Mouse (Mus musculus): ENCODE results near the gene 1700019D03Rik. TPM values are rescaled to one million over a fixed set of nuclear protein-coding genes. Genes with fewer than 3 reads are reported as not detected.

The 1700019D03Rik gene
- polyA plus RNA-seq, 1 experiment from 2014 or later = 1.1 TPM

DNA sequence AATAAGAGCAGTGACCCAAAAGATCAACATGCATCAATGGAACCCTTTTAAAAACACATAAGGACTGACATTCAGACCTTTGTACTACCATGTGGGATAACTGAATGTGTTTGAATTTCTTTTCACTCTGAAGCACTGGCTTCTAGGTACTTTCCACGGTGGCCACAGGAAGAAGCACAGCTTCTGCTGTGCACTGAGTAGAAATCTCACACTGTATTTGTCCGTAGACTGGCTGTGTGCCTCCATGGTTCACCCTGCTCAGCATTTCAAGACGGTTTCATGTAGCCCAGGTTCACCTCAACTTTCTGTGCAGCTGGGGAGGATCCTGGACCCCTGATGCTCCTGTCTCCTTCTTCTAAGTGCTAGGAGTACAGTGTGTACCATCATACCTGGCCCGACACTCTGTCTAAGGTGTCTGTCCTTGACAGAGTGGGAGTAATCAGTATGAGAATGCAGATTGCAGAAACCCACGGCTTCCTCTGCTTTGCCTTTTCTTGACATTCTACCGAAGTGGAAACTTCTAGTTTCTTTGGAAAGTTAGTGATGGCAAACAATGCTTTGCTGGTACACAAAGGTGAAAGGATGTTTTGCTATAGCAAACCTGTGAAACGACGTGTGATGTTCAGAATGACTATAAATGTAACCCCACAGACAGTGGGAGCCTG, 29.9 kb upstream of the 1700019D03Rik start:
- ATAC-seq (ENCODE audit: insufficient number of reproducible peaks, insufficient read depth, low FRiP score, low read depth) = no peak
- Histone ChIP-seq H3K36me3 (ENCODE audit: control insufficient read depth, insufficient read depth, low read length) (no peaks in the 10 kb centered on the region), H3K4me3 (ENCODE audit: control insufficient read depth in 1 of 2, insufficient read depth in 1 of 2, low read depth in 1 of 2, low read length in 2 of 2) (no peak overlapping the region), H3K4me2 (ENCODE audit: low read length) (no peak overlapping the region), H3K27me3 (ENCODE audit: control insufficient read depth, insufficient read depth, low read length) (no peaks in the 10 kb centered on the region), H3K9me3 (ENCODE audit: control insufficient read depth, low read length) (no peaks in the 10 kb centered on the region), H3K27ac (replicated peaks in 1 of 2; ENCODE audit: control insufficient read depth in 1 of 2, insufficient read depth in 1 of 2, low read depth in 2 of 2, low read length in 2 of 2) (no peak overlapping the region), H3K9ac (ENCODE audit: low read length) (no peak overlapping the region), H3K4me1 (ENCODE audit: control insufficient read depth in 2 of 2, insufficient read depth in 2 of 2, low read length in 2 of 2) (no peaks in the 10 kb centered on the region)
- 77% methylated on average over 8 of the region's 8 CpGs for WGBS

DNA sequence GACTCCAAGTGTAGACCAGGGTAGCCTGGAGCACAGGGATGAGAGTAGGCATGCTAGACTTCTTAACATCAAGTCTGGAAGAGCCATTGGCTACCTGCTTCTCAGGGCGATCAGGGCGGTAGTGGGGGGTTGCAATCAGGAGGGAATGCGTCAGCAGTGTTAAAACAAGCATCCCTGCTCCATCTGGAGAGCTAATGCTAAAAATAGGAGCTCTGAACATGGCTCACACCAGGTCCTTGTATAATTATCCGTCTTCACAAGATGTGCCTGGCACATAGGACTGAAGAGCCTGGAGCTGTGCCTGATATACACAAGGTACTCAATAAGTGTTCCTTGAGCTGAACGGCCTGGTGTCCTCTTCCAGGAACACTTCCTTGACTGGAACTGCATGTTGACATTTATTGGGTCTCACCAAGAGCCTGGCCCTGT, 17.5 kb upstream of the 1700019D03Rik start:
- Histone ChIP-seq H3K4me2 (ENCODE audit: low read length) (no peak overlapping the region), H3K27me3 (ENCODE audit: control insufficient read depth, insufficient read depth, low read length) (no peaks in the 10 kb centered on the region), H3K4me1 (ENCODE audit: control insufficient read depth in 2 of 2, insufficient read depth in 2 of 2, low read length in 2 of 2) (peaks cover 0 to 2% of the 10 kb centered on the region in 2 experiments; a peak in 2 of 4 replicates), H3K9me3 (ENCODE audit: control insufficient read depth, low read length) (no peaks in the 10 kb centered on the region), H3K9ac (ENCODE audit: low read length) (no peak overlapping the region), H3K36me3 (ENCODE audit: control insufficient read depth, insufficient read depth, low read length) (no peaks in the 10 kb centered on the region), H3K27ac (replicated peaks in 1 of 2; ENCODE audit: control insufficient read depth in 1 of 2, insufficient read depth in 1 of 2, low read depth in 2 of 2, low read length in 2 of 2) (no peak overlapping the region), H3K4me3 (ENCODE audit: control insufficient read depth in 1 of 2, insufficient read depth in 1 of 2, low read depth in 1 of 2, low read length in 2 of 2) (no peak overlapping the region)
- WGBS = 36% methylated on average over 5 of the region's 5 CpGs
- no peak for ATAC-seq (ENCODE audit: insufficient number of reproducible peaks, insufficient read depth, low FRiP score, low read depth)

DNA sequence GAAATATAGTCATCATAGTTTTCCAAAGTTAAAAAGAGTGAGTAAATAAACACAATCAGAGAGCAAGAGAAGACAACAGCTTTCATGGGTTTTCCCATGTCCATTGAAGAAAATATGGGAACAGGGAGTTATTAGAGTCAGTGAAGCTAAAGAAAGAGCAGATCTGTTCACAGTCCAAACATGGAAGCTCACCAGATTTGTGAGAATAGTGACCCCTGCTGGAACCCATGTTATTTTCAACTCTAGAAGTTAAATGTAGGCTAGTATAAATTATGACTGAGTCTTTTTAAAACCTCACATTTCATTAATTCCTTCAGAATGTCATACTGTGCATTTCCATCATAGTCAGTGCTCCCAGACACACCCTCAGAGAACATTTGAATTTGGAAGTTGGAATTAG, 12.6 kb upstream of the 1700019D03Rik start:
- H3K27ac ChIP-seq (replicated peaks in 1 of 2; ENCODE audit: control insufficient read depth in 1 of 2, insufficient read depth in 1 of 2, low read depth in 2 of 2, low read length in 2 of 2) = no peak overlapping the region
- peaks cover 0 to 2% of the 10 kb centered on the region in 2 experiments; a peak in 2 of 4 replicates for H3K4me1 ChIP-seq (ENCODE audit: control insufficient read depth in 2 of 2, insufficient read depth in 2 of 2, low read length in 2 of 2)
- H3K27me3 ChIP-seq (ENCODE audit: control insufficient read depth, insufficient read depth, low read length) = no peaks in the 10 kb centered on the region
- H3K4me3 ChIP-seq (ENCODE audit: control insufficient read depth in 1 of 2, insufficient read depth in 1 of 2, low read depth in 1 of 2, low read length in 2 of 2) = no peak overlapping the region
- H3K36me3 ChIP-seq (ENCODE audit: control insufficient read depth, insufficient read depth, low read length) = no peaks in the 10 kb centered on the region
- no peak for ATAC-seq (ENCODE audit: insufficient number of reproducible peaks, insufficient read depth, low FRiP score, low read depth)
- no peak overlapping the region for H3K9ac ChIP-seq (ENCODE audit: low read length)
- no peak overlapping the region for H3K4me2 ChIP-seq (ENCODE audit: low read length)
- H3K9me3 ChIP-seq (ENCODE audit: control insufficient read depth, low read length) = no peaks in the 10 kb centered on the region

DNA sequence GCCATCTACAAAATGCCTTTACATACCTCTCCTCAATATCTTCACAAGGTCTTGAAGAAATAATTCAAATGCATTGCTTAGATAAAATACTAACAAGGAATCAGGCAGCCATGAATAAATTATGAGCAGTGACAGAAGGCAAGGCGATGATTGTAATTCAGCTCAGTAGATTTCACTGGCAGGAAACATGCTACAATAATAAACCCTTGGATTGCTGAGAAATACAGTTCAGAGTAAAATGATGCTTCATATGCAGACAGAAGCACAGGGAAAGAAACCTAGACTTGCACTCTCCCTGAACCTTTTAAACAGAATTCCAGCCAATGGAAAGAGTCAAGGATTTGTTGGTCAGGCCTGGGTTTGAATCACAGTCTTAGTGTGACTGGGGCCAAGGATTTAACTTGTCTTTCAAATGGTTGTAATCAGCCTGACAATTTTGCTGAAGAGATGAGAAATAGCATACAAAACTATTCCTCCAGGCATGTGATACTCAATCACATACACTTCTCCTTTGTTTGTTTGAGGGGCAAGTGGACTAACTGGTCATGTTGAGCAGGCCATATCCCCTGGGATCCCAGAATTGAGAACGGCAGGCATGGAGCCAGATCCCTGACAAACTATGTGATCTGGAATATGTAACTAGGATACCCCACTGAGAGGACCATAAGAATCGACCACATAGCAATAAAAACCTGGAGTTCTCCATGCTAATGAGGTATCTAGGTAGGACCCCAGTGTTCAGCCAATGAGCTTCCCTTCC, 1.1 kb downstream of the 1700019D03Rik start:
- Histone ChIP-seq H3K4me3 (ENCODE audit: control insufficient read depth in 1 of 2, insufficient read depth in 1 of 2, low read depth in 1 of 2, low read length in 2 of 2) (no peak overlapping the region), H3K4me1 (ENCODE audit: control insufficient read depth in 2 of 2, insufficient read depth in 2 of 2, low read length in 2 of 2) (no peaks in the 10 kb centered on the region), H3K27ac (replicated peaks in 1 of 2; ENCODE audit: control insufficient read depth in 1 of 2, insufficient read depth in 1 of 2, low read depth in 2 of 2, low read length in 2 of 2) (no peak overlapping the region), H3K36me3 (ENCODE audit: control insufficient read depth, insufficient read depth, low read length) (no peaks in the 10 kb centered on the region), H3K9ac (ENCODE audit: low read length) (no peak overlapping the region), H3K27me3 (ENCODE audit: control insufficient read depth, insufficient read depth, low read length) (no peaks in the 10 kb centered on the region), H3K9me3 (ENCODE audit: control insufficient read depth, low read length) (no peaks in the 10 kb centered on the region), H3K4me2 (ENCODE audit: low read length) (no peak overlapping the region)
- ATAC-seq (ENCODE audit: insufficient number of reproducible peaks, insufficient read depth, low FRiP score, low read depth) = no peak
- WGBS = 65% methylated on average over 3 of the region's 3 CpGs

DNA sequence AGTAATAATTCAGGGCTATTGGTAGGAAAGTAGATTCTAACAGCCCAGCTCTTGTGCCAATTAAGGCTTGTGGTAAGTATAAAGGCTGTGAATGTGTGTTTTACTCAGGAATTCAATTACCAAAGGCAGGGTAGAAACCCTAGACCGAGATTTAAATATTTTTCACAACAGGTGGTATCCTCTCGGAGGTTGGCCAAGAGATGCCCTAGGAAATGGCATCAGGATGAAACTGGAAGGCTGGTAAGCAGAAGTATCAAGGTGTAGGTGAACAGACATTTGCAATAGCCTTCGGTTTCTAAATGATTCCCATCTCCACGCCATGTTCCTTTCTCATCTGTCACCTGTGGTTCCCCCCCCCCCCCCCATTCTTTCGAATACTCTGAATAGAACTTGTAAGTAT, 4.4 kb downstream of the 1700019D03Rik start:
- 81% methylated on average over 5 of the region's 5 CpGs for WGBS
- H3K4me1 ChIP-seq (ENCODE audit: control insufficient read depth in 2 of 2, insufficient read depth in 2 of 2, low read length in 2 of 2) = no peaks in the 10 kb centered on the region
- H3K4me2 ChIP-seq (ENCODE audit: low read length) = no peak overlapping the region
- H3K27ac ChIP-seq (replicated peaks in 1 of 2; ENCODE audit: control insufficient read depth in 1 of 2, insufficient read depth in 1 of 2, low read depth in 2 of 2, low read length in 2 of 2) = no peak overlapping the region
- no peak overlapping the region for H3K4me3 ChIP-seq (ENCODE audit: control insufficient read depth in 1 of 2, insufficient read depth in 1 of 2, low read depth in 1 of 2, low read length in 2 of 2)
- H3K27me3 ChIP-seq (ENCODE audit: control insufficient read depth, insufficient read depth, low read length) = no peaks in the 10 kb centered on the region
- ATAC-seq (ENCODE audit: insufficient number of reproducible peaks, insufficient read depth, low FRiP score, low read depth) = no peak
- H3K9ac ChIP-seq (ENCODE audit: low read length) = no peak overlapping the region
- H3K9me3 ChIP-seq (ENCODE audit: control insufficient read depth, low read length) = no peaks in the 10 kb centered on the region
- H3K36me3 ChIP-seq (ENCODE audit: control insufficient read depth, insufficient read depth, low read length) = no peaks in the 10 kb centered on the region

DNA sequence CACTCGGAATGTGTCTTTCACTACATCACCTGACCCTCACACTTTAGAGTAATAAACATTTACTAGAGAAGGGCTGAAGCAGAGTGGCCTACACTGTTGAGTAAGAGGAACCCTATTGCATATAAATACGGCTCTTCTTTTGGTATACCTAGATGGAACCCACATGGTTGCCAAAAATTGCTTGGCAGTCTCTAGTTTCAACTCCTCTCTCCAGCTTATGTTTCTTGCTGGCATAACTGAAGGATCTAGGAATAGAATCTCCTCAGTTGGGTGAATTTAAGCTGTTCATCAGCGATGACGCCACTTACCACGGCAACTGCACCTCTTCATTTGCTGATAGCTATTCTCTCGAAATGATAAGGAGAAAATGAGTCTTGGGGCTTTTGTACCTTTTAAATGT, 5.3 kb downstream of the 1700019D03Rik start:
- no peaks in the 10 kb centered on the region for H3K36me3 ChIP-seq (ENCODE audit: control insufficient read depth, insufficient read depth, low read length)
- no peak overlapping the region for H3K4me3 ChIP-seq (ENCODE audit: control insufficient read depth in 1 of 2, insufficient read depth in 1 of 2, low read depth in 1 of 2, low read length in 2 of 2)
- ATAC-seq (ENCODE audit: insufficient number of reproducible peaks, insufficient read depth, low FRiP score, low read depth) = no peak
- H3K4me1 ChIP-seq (ENCODE audit: control insufficient read depth in 2 of 2, insufficient read depth in 2 of 2, low read length in 2 of 2) = no peaks in the 10 kb centered on the region
- no peak overlapping the region for H3K4me2 ChIP-seq (ENCODE audit: low read length)
- no peaks in the 10 kb centered on the region for H3K9me3 ChIP-seq (ENCODE audit: control insufficient read depth, low read length)
- WGBS = 70% methylated on average over 6 of the region's 6 CpGs
- no peaks in the 10 kb centered on the region for H3K27me3 ChIP-seq (ENCODE audit: control insufficient read depth, insufficient read depth, low read length)
- no peak overlapping the region for H3K27ac ChIP-seq (replicated peaks in 1 of 2; ENCODE audit: control insufficient read depth in 1 of 2, insufficient read depth in 1 of 2, low read depth in 2 of 2, low read length in 2 of 2)
- H3K9ac ChIP-seq (ENCODE audit: low read length) = no peak overlapping the region

DNA sequence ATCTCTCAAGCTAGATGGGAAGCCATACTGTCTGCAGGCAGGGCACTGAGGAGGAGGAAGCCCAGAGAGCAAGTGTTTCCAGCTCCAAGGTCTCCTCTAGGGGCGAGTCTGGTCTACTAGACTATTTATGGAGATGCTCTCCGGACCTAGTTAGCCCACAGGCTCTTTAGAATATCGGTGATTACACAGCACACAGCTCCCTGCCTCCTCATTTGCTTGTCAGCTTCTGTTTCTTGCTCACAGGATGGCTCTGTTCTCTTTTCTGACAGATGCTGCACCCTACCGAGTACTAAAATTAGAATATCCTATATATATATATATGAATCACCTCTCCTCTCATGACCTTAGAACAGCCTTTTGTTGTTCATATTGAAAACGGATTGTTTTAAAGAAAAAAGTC, 33.3 kb downstream of the 1700019D03Rik start:
- no peak overlapping the region for H3K27ac ChIP-seq (replicated peaks in 1 of 2; ENCODE audit: control insufficient read depth in 1 of 2, insufficient read depth in 1 of 2, low read depth in 2 of 2, low read length in 2 of 2)
- 32% methylated on average over 5 of the region's 5 CpGs for WGBS
- no peaks in the 10 kb centered on the region for H3K36me3 ChIP-seq (ENCODE audit: control insufficient read depth, insufficient read depth, low read length)
- H3K4me3 ChIP-seq (ENCODE audit: control insufficient read depth in 1 of 2, insufficient read depth in 1 of 2, low read depth in 1 of 2, low read length in 2 of 2) = no peak overlapping the region
- H3K27me3 ChIP-seq (ENCODE audit: control insufficient read depth, insufficient read depth, low read length) = no peaks in the 10 kb centered on the region
- no peaks in the 10 kb centered on the region; a peak in 1 of 4 replicates for H3K4me1 ChIP-seq (ENCODE audit: control insufficient read depth in 2 of 2, insufficient read depth in 2 of 2, low read length in 2 of 2)
- no peak for ATAC-seq (ENCODE audit: insufficient number of reproducible peaks, insufficient read depth, low FRiP score, low read depth)
- no peak overlapping the region for H3K4me2 ChIP-seq (ENCODE audit: low read length)
- no peaks in the 10 kb centered on the region for H3K9me3 ChIP-seq (ENCODE audit: control insufficient read depth, low read length)
- H3K9ac ChIP-seq (ENCODE audit: low read length) = no peak overlapping the region
